Mouse (Mus musculus): ENCODE data around the gene Celsr2.

- TF ChIP-seq EP300 (IDR thresholded peaks at IDR 0.05; ENCODE audit: low read depth): no peak
- TF ChIP-seq CTCF (IDR thresholded peaks at IDR 0.05; ENCODE audit: low read depth): no peak
These were observed 73.2 kb downstream of the Celsr2 start for GRCm38 (mm10) chr3:108342185-108342584.

Measured in heart, postnatal 0 days (tissue).